Mouse (Mus musculus) central nervous system, embryonic 14 days (tissue): ENCODE data around the gene Psen1. TPM values are rescaled to one million over a fixed set of nuclear protein-coding genes. Genes with fewer than 3 reads are reported as not detected.

Experiments
- polyA plus RNA-seq: library from polyadenylated mRNA; depleted of rRNA; stranded (reverse); fragments of >200 nt; gene quantifications from 2 replicates; pipeline ENCODE4 v1.2.3, GENCODE M21; 2012; rRNA removed

Gene Psen1
- 45.2 and 46.0 TPM in 2 replicates for polyA plus RNA-seq

DNA sequence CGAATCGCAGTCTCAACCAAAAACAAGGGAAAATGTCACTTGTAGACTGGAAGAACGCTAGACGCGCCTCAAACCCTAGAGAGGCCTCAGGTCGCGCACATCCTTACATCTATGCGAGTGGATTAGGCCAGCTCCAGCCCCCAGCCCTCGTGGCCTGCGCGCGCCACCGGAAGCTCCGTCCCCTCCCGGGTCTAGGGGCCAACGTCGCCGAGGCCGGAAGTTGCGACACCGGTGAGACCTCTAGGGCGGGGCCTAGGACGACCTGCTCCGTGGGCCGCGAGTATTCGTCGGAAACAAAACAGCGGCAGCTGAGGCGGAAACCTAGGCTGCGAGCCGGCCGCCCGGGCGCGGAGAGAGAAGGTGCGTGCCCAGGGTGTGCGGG, at the start of gene Psen1:
Gene Psen1, plus strand, starts transcription at position 219 of the 382 bp plus-strand sequence.

DNA sequence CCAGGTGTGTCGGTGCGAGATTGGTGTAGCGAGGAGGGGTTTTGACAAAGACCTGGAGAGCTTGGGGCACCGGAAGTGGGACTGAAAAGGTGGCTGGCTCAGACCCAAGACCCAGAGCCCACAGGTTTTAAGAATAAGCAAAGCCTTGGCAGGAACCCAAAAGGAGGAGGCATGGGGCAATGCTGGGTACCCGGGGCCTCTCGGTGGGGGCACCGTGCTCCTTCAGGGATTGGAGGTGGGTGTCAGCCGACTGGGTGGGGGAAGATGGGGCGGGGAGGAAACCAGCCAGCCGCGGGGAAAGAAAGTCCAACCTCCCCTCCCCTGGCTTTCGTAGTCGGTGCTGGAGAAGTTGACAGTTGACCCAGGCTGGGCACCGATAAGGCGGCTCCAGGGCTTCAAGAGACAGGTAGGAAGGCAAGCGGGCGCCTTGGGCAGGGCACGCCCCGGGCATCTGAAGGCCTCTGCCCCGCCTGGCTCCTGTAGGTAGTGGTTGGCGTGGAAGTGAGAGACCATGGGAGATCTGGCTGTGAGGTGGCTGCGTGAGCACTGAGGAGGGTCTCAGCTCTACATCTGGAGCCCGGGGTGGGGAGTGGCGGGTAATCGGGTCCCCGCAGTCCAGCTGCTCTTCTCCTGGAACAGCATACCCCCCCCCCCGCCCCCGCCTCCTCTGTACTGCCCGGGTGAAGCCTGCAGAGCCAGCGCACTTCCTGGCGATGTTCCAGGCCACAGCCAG, 75.5 kb downstream of the Psen1 start, which contains the start of gene Papln:
Gene Papln, plus strand, starts transcription at position 324 of the 733 bp plus-strand sequence.

Other genes with a start within 250 kb of the Psen1 start
- gene Dpf3, start 200.4 kb upstream of the Psen1 start, polyA plus RNA-seq: 12.1 and 13.7 TPM in 2 replicates
- 48.6 and 49.9 TPM in 2 replicates for gene Dcaf4, start 167.7 kb upstream of the Psen1 start, polyA plus RNA-seq
- 59.7 and 68.9 TPM in 2 replicates for gene Zfyve1, start 90.9 kb upstream of the Psen1 start, polyA plus RNA-seq
- 169 and 180 TPM in 2 replicates for gene Rbm25, start 56.9 kb upstream of the Psen1 start, polyA plus RNA-seq
- gene Papln, start 75.5 kb downstream of the Psen1 start, polyA plus RNA-seq: 0.57 and 1.2 TPM in 2 replicates
- 36.3 and 36.4 TPM in 2 replicates for gene Numb, start 233.8 kb downstream of the Psen1 start, polyA plus RNA-seq